Mouse (Mus musculus) forebrain, embryonic 15.5 days (tissue): ENCODE measurements around the gene Ercc6. TPM values are rescaled to one million over a fixed set of nuclear protein-coding genes. Genes with fewer than 3 reads are reported as not detected.

Experiments
- ATAC-seq: fragments of 200-750 bp; cut with Nextera tagmentation; replicated peaks from 2 replicates; pipeline ENCODE4 v1.8.0; 2017; ENCODE audit warnings: mild to moderate bottlenecking, moderate TSS enrichment, moderate library complexity
- H3K27ac ChIP-seq: fragments of 300-500 bp; sonication (generic); replicated peaks from 2 replicates; pipeline ENCODE4 v1.5.1; 2015; ENCODE audit warnings: mild to moderate bottlenecking, inconsistent platforms
- H3K27me3 ChIP-seq: fragments of 300-500 bp; sonication (generic); 2 replicates; pipeline ENCODE4 v1.6.1; 2015; ENCODE audit warnings: inconsistent platforms
- H3K36me3 ChIP-seq: fragments of 300-500 bp; sonication (generic); 2 replicates; pipeline ENCODE4 v1.6.1; 2015; ENCODE audit warnings: mild to moderate bottlenecking, inconsistent platforms
- H3K4me1 ChIP-seq: fragments of 300-500 bp; sonication (generic); 2 replicates; pipeline ENCODE4 v1.6.1; 2015; ENCODE audit warnings: inconsistent platforms
- H3K4me2 ChIP-seq: fragments of 300-500 bp; sonication (generic); replicated peaks from 2 replicates; pipeline ENCODE4 v1.6.1; 2015; ENCODE audit warnings: mild to moderate bottlenecking, inconsistent platforms
- H3K4me3 ChIP-seq: fragments of 300-500 bp; sonication (generic); 2 replicates; pipeline ENCODE4 v1.5.1; 2015; ENCODE audit warnings: mild to moderate bottlenecking, inconsistent platforms
- H3K9ac ChIP-seq: fragments of 300-500 bp; sonication (generic); replicated peaks from 2 replicates; pipeline ENCODE4 v1.6.1; 2015; ENCODE audit warnings: mild to moderate bottlenecking, inconsistent platforms
- H3K9me3 ChIP-seq: fragments of 300-500 bp; sonication (generic); 2 replicates; pipeline ENCODE4 v1.6.1; 2016; ENCODE audit warnings: inconsistent platforms
- WGBS: fragments of 180-500 bp; shearing (Covaris S2); methylation state at CpG from one replicate; pipeline ENCODE4 v1.1.7; 2015; ENCODE audit warnings: mixed read lengths; 5-methylcytosine and 5-hydroxymethylcytosine counted together
- polyA plus RNA-seq: library from polyadenylated mRNA; unstranded; fragments of >200 nt; fragmentation: Nextera tagmentation; extraction: Ambion mirVana; gene quantifications from 2 replicates; pipeline ENCODE4 v1.2.1, GENCODE M21; 2015

The Ercc6 gene
- polyA plus RNA-seq: 28.1 and 28.5 TPM in 2 replicates

- Histone ChIP-seq H3K36me3 (peaks cover 15% of the 10 kb centered on the region), H3K27me3 (no peaks in the 10 kb centered on the region), H3K9ac (peak within 1 kb of the TSS; percentile 82), H3K4me3 (peak within 1 kb of the TSS; percentile 76), H3K27ac (peak within 1 kb of the TSS; percentile 89), H3K4me1 (peaks cover 16% of the 10 kb centered on the region), H3K9me3 (no peaks in the 10 kb centered on the region), H3K4me2 (peak within 1 kb of the TSS; percentile 73)
- WGBS: under 1% methylated on average over 62 of the region's 62 CpGs
- ATAC-seq: peak; percentile 97
Measured at GRCm38 (mm10) chr14:32513336-32514032, at the start of gene Ercc6. Gene Ercc6, plus strand, starts transcription at chr14:32513521.

DNA sequence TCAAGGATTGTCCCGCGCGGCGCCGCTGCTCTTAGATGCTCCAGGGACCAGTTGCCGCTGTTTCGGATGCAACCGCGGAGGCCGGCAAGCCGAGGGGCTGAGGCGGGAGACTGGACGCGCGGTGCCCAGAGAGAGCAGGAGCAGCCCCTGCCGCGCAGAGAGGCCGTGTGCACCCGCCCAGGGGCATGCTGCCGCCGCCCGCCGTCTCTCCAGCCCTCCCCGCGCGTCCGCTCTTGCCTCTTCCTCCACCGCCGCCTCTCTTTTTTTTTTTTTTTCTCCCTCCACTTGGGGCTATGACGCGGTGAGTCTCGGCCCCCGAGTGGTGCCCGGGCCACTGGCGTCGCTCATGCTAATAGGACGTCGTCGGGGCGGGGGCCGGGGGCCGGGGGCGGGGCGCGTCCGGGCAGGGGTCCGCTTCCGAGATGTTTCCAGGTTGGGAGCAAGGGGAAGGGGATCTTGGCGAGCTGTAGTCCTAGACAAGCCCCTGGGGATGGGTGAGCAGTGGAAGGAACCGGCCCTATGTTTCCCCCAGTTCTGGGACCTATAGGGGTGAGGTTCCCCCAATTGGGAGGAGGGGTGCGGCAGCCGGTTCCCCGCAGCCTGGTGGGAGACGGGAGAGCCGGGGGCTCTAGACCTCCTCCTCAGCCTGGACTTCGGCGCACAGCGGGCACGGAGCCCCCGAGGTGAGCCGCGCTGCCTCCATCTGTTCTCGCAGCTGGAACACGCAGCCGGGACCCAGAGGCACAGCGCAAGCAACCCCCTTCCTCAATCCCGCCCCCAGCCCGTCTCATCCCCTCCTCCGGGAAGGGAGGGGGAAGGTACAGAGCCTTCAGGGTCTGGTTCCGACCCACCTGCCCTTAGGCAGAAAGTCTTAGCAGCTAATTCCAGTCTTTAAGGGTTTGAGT is 48.5 kb upstream of the Ercc6 start, which contains the start of gene Slc18a3:
Gene Slc18a3, minus strand, starts transcription at position 250 of the 905 bp plus-strand sequence.
- under 1% methylated on average over 69 of the region's 70 CpGs for WGBS
- H3K4me3 ChIP-seq: peak within 1 kb of the TSS; percentile 40
- H3K27me3 ChIP-seq: peaks cover 78% of the 10 kb centered on the region

GRCm38 (mm10) chr14:32465506-32465870 is 47.8 kb upstream of the Ercc6 start:
- Histone ChIP-seq H3K27me3 (peaks cover 72% of the 10 kb centered on the region), H3K9ac (no peak overlapping the region), H3K9me3 (no peaks in the 10 kb centered on the region), H3K36me3 (no peaks in the 10 kb centered on the region), H3K4me1 (peaks cover 32% of the 10 kb centered on the region), H3K4me2 (peak overlapping the region; percentile 59), H3K4me3 (peak overlapping the region; percentile 40), H3K27ac (no peak overlapping the region)
- WGBS: under 1% methylated on average over 9 of the region's 11 CpGs
- ATAC-seq: no peak

More for the DNA sequence above, 48.5 kb upstream of the Ercc6 start, which contains the start of gene Slc18a3:
- H3K36me3 ChIP-seq: no peaks in the 10 kb centered on the region
- peak within 1 kb of the TSS; percentile 59 for H3K4me2 ChIP-seq
- H3K4me1 ChIP-seq: peaks cover 32% of the 10 kb centered on the region
- no peak within 1 kb of the TSS for H3K27ac ChIP-seq
- H3K9me3 ChIP-seq: no peaks in the 10 kb centered on the region
- H3K9ac ChIP-seq: peak within 1 kb of the TSS; percentile 31; the same call in 1 of the 2 replicates
- ATAC-seq: no peak

DNA sequence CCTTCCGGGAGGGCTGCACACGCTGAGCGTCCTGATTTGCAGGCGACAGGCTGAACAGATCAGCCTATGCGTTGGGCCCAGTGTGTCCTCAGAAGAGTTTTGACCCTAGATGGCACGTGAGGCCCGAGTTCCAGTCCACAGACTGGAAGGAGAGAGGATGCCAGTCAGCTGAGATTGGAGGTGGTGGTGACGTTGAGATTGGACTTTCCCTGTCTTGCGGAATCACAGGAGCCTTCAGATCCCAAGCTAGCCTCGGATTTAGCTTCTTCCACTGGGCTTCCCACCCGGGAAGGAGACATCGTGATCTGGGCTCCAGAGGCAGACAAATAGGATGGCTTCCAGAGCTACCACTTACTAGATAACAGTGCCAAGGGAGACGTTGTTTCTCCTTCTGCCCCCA is 47.4 kb upstream of the Ercc6 start, which contains the start of gene Chat:
Gene Chat, minus strand, starts transcription at position 101 of the 400 bp plus-strand sequence.
- no peak within 1 kb of the TSS for H3K27ac ChIP-seq
- peak within 1 kb of the TSS; percentile 31; the same call in 1 of the 2 replicates for H3K9ac ChIP-seq
- peak within 1 kb of the TSS; percentile 59 for H3K4me2 ChIP-seq
- 14% methylated on average over 13 of the region's 13 CpGs for WGBS
- H3K27me3 ChIP-seq: peaks cover 68% of the 10 kb centered on the region
- no peaks in the 10 kb centered on the region for H3K36me3 ChIP-seq
- peak within 1 kb of the TSS; percentile 40 for H3K4me3 ChIP-seq
- ATAC-seq: no peak
- no peaks in the 10 kb centered on the region for H3K9me3 ChIP-seq
- peaks cover 32% of the 10 kb centered on the region for H3K4me1 ChIP-seq

DNA sequence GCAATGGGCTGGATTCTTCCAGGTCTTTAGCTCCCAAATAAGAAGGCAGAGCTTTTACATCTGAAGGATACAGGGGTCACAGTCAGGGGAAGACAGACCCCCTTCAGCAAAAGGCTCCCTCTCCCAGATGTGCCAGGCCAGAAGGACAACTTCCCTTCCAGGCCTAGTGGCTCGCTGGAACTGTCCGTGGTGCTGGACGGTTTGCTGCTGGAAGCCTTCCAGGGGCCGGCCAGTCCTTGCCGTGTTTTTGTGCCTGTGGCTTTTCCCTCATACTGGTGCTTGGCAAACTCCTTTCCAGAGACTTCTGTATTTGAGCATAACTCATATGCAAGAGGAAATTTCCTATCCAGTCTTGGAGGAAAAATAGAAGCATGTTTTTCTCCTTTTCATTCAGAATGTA is 45.7 kb upstream of the Ercc6 start:
- Histone ChIP-seq H3K36me3 (no peaks in the 10 kb centered on the region), H3K9me3 (no peaks in the 10 kb centered on the region), H3K27me3 (peaks cover 51% of the 10 kb centered on the region), H3K4me1 (peaks cover 32% of the 10 kb centered on the region), H3K4me3 (no peak overlapping the region), H3K9ac (no peak overlapping the region), H3K27ac (no peak overlapping the region), H3K4me2 (no peak overlapping the region)
- no peak for ATAC-seq
- WGBS: 12% methylated on average over 5 of the region's 5 CpGs

GRCm38 (mm10) chr14:32472996-32473395 is 40.3 kb upstream of the Ercc6 start:
- H3K9ac ChIP-seq: no peak overlapping the region
- no peaks in the 10 kb centered on the region for H3K36me3 ChIP-seq
- no peaks in the 10 kb centered on the region for H3K27me3 ChIP-seq
- H3K9me3 ChIP-seq: no peaks in the 10 kb centered on the region
- no peak overlapping the region for H3K27ac ChIP-seq
- WGBS: 13% methylated on average over 4 of the region's 4 CpGs
- no peaks in the 10 kb centered on the region for H3K4me1 ChIP-seq
- H3K4me3 ChIP-seq: no peak overlapping the region
- no peak overlapping the region for H3K4me2 ChIP-seq
- ATAC-seq: peak; percentile 75

DNA sequence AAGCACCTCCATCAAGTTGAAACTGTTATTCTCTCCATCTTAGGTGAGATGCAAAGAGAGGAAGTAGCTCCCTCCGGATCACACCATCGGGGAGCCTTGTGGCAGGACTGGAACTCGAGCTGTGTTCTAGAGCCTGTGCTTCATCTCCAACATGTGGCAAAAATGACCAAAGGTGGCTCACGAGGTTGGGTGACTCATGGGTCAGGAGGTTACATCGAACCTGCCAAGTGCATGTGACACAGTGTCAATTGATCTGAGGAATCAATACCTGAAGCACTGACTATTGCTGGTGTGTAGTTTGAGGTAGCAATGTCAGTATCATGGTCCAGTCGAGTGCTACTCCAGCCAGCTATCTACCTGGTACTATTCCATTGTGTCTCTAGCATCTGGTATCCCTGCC is 36.8 kb upstream of the Ercc6 start:
- ATAC-seq: no peak
- Histone ChIP-seq H3K27me3 (no peaks in the 10 kb centered on the region), H3K4me3 (no peak overlapping the region), H3K36me3 (no peaks in the 10 kb centered on the region), H3K27ac (no peak overlapping the region), H3K9ac (no peak overlapping the region), H3K4me2 (no peak overlapping the region), H3K9me3 (no peaks in the 10 kb centered on the region), H3K4me1 (no peaks in the 10 kb centered on the region)
- 86% methylated on average over 6 of the region's 6 CpGs for WGBS

DNA sequence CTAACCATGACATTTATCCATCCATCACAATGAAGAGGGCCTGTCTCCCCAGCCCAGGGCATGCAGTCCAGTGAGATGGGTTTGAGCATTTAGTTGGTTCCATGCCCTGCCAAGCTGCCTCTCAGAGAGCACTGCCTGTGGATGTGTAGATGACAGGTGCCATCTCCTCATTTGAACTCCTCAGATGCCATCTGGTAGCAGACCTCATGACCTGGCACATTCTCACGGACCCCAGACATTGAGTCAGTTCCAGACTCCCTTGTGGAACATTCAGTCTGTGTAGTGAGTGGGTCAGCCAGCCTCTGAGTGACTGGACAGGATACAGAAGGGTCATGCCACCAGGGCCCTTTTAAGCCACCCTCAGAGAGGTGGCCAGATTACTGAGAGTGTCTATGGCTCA is 35.7 kb upstream of the Ercc6 start:
- Histone ChIP-seq H3K9me3 (no peaks in the 10 kb centered on the region), H3K27me3 (no peaks in the 10 kb centered on the region), H3K36me3 (no peaks in the 10 kb centered on the region), H3K27ac (no peak overlapping the region), H3K9ac (no peak overlapping the region), H3K4me3 (no peak overlapping the region), H3K4me2 (no peak overlapping the region), H3K4me1 (no peaks in the 10 kb centered on the region)
- 61% methylated on average over 1 of the region's 1 CpGs for WGBS
- no peak for ATAC-seq

DNA sequence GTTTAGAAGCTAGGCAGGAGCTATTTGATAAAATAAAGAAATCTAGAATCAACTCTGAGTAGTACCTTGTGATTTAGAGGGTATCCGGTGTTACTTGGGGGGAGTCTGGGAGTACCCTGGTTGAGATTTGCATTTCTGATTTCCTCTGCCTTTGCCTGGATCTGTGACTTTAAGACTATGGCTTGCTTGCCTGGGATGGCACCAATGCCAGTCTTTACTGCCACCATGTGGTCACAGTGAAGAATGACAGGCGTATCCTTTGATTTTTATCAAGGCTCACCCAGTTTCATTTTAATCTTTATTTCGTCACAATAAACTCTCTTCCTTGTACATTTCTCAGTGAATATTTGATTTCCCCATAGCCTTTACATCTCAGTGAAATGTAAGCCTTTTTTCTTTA is 31.3 kb upstream of the Ercc6 start:
- H3K9ac ChIP-seq: no peak overlapping the region
- H3K4me3 ChIP-seq: no peak overlapping the region
- 0 out of 2 replicates have a peak, but pooled peaks have one; percentile 46 for ATAC-seq
- no peaks in the 10 kb centered on the region for H3K9me3 ChIP-seq
- WGBS: 12% methylated on average over 3 of the region's 3 CpGs
- H3K4me2 ChIP-seq: no peak overlapping the region
- no peaks in the 10 kb centered on the region for H3K27me3 ChIP-seq
- no peaks in the 10 kb centered on the region for H3K36me3 ChIP-seq
- no peaks in the 10 kb centered on the region for H3K4me1 ChIP-seq
- no peak overlapping the region for H3K27ac ChIP-seq

DNA sequence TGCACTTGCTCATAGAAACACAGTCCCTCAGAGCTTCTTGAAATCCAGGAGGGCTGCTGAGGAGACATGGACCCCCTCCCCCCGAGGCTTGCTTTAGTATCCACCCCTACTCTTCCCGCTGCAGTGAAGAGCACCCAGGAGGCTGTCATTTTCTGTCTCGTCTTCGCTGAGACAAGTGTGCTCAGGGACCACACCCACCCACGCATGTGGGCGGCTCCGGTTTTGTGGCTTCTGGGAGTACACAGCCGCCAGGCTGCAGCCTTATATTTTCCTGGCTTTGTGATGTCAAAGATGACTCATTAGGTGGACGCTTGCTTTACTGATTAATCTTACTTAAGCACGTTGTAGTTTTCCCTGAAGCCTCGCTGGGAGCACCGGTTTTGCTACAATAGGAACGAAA is 20.8 kb upstream of the Ercc6 start:
- no peak for ATAC-seq
- H3K4me1 ChIP-seq: no peaks in the 10 kb centered on the region
- WGBS: 16% methylated on average over 13 of the region's 13 CpGs

GRCm38 (mm10) chr14:32496115-32496850 is 17.0 kb upstream of the Ercc6 start:
- Histone ChIP-seq H3K4me1 (no peaks in the 10 kb centered on the region), H3K9ac (no peak overlapping the region), H3K9me3 (no peaks in the 10 kb centered on the region), H3K4me2 (no peak overlapping the region), H3K27ac (no peak overlapping the region), H3K27me3 (no peaks in the 10 kb centered on the region), H3K36me3 (no peaks in the 10 kb centered on the region), H3K4me3 (no peak overlapping the region)
- ATAC-seq: no peak
- 77% methylated on average over 8 of the region's 8 CpGs for WGBS

More for the DNA sequence above, 20.8 kb upstream of the Ercc6 start:
- Histone ChIP-seq H3K36me3 (no peaks in the 10 kb centered on the region), H3K27ac (no peak overlapping the region), H3K4me3 (peak overlapping the region; percentile 32), H3K4me2 (peak overlapping the region; percentile 45), H3K27me3 (no peaks in the 10 kb centered on the region), H3K9me3 (no peaks in the 10 kb centered on the region), H3K9ac (peak overlapping the region; percentile 47; the same call in 1 of the 2 replicates)
